Mouse (Mus musculus): ENCODE results near the gene Gm5089. TPM values are rescaled to one million over a fixed set of nuclear protein-coding genes. Genes with fewer than 3 reads are reported as not detected.

Gene Gm5089
- total and polyA plus RNA-seq, 3 experiments, result not detected

DNA sequence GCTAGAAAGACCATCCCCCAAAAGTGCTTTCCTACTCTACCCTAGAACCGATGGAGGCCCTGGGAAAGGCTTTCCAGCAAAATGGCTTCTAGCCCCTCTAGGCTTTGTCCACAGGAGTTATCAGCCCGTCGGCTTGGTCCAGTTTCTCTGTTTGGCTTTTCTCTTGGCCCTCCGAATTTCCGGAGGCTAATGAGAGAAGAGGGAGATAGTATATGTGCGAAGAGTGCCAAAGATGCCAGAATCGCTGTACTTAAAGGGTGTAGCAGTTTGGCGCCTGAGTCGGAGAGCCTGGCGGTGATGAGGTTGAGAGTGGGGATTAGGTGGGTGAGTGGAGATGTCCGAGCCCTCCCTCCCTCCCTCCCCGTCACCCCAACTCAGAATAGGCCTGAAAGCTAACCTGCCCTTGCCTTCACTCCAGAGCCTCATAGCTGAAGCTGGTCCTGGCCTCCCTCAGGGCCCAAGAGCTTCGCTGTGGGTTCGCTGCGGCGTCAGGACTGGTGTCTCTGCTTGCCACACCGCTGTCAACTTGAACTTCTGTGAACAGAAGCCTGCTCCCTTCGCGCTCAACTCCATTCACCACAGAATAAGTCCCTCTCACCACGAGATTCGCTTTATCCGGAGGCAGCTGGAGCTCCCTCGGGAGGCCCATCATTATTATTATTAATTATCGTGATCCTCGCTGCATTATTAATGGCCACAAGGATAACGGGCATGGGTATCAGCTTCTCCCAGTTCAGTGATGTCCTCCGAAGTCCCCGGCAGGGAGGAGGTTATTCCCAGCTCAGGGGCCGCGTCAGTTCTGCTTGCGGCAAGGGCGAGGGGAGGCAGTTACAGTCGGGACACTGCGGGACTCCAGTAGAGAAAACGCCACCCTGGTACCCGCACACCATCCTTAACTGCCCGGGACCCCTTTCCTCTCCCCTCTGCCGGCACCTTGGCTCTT lies 31.4 kb upstream of the Gm5089 start:
- Histone ChIP-seq H3K79me2 (ENCODE audit: control insufficient read depth, insufficient read depth, low read length, poor library complexity) (no peaks in the 10 kb centered on the region), H3K27ac (ENCODE audit: control insufficient read depth, low read depth, low read length) (no peak overlapping the region), H3K4me3 (ENCODE audit: control insufficient read depth in 1 of 2, insufficient read depth in 1 of 2, low read depth in 2 of 2, low read length in 2 of 2) (no peak overlapping the region), H3K27me3 (ENCODE audit: control insufficient read depth in 1 of 2, insufficient read depth in 2 of 2, low read length in 2 of 2) (no peaks in the 10 kb centered on the region), H3K9ac (ENCODE audit: control insufficient read depth, low read depth, low read length, poor library complexity, severe bottlenecking) (no peak overlapping the region), H3K36me3 (ENCODE audit: control insufficient read depth in 1 of 2, insufficient read depth in 2 of 2, low read length in 2 of 2) (no peaks in the 10 kb centered on the region), H3K4me1 (ENCODE audit: control insufficient read depth in 1 of 2, insufficient read depth in 2 of 2, low read length in 2 of 2) (no peaks in the 10 kb centered on the region), H3K9me3 (replicated peaks; ENCODE audit: insufficient read depth, low read length) (no peaks in the 10 kb centered on the region)
- DNase-seq (ENCODE audit: low read depth, low spot score), result no peak
- no peak for TF ChIP-seq ZMIZ1 (IDR thresholded peaks at IDR 0.05; ENCODE audit: low read depth, low read length)
- TF ChIP-seq RAD21 (IDR thresholded peaks at IDR 0.05; ENCODE audit: low read depth, low read length), result no peak
- TF ChIP-seq BHLHE40 (IDR thresholded peaks at IDR 0.05; ENCODE audit: borderline replicate concordance, low read depth, low read length), result no peak
- no peak for TF ChIP-seq NRF1 (IDR thresholded peaks at IDR 0.05; ENCODE audit: insufficient read depth, low read depth, low read length, poor library complexity, severe bottlenecking)
- no peak for TF ChIP-seq UBTF (IDR thresholded peaks at IDR 0.05; ENCODE audit: borderline replicate concordance, insufficient read depth, low read depth, low read length)
- no peak for TF ChIP-seq ZC3H11A (IDR thresholded peaks at IDR 0.05; ENCODE audit: low read depth, low read length)
- TF ChIP-seq SIN3A (IDR thresholded peaks at IDR 0.05; ENCODE audit: low read length), result no peak
- no peak for TF ChIP-seq MEF2A (IDR thresholded peaks at IDR 0.05; ENCODE audit: extremely low read depth, insufficient replicate concordance, low read depth, low read length, poor library complexity, severe bottlenecking)
- TF ChIP-seq JUND (IDR thresholded peaks at IDR 0.05; ENCODE audit: low read depth, low read length), result no peak
- TF ChIP-seq CHD2 (IDR thresholded peaks at IDR 0.05; ENCODE audit: low read length), result no peak
- TF ChIP-seq ZNF384 (IDR thresholded peaks at IDR 0.05; ENCODE audit: low read depth, low read length), result no peak
- TF ChIP-seq MYB (IDR thresholded peaks at IDR 0.05; ENCODE audit: low read depth, low read length), result no peak
- TF ChIP-seq CTCF (IDR thresholded peaks at IDR 0.05 in 2 of 3, conservative IDR thresholded peaks at IDR 0.05 in 1 of 3; ENCODE audit: control insufficient read depth in 1 of 3, insufficient read depth in 1 of 3, low read depth in 2 of 3, low read length in 3 of 3, poor library complexity in 1 of 3, severe bottlenecking in 1 of 3), result no peak

DNA sequence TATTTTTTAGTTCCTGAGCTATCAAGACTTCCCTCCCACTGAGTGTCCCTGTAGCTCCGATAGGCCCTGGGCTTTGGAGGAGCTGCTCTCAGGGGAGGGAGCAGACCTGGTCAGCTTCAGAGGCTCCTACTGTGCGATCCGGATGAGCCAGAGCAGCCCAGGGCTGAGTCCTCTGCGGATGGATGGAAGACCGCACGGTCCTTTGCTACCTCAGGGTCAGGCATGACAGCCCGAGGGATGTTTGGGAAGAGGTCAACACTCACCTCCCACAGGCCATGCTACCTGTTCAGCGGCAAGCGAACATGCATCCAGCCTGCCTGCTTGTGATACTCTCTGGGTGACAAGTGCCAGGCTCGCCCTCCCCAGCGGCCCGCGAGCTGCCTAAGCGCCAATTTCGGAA lies 30.3 kb upstream of the Gm5089 start:
- TF ChIP-seq CTCF (IDR thresholded peaks at IDR 0.05 in 2 of 3, conservative IDR thresholded peaks at IDR 0.05 in 1 of 3; ENCODE audit: control insufficient read depth in 1 of 3, insufficient read depth in 1 of 3, low read depth in 2 of 3, low read length in 3 of 3, poor library complexity in 1 of 3, severe bottlenecking in 1 of 3) (no peak), ELF1 (IDR thresholded peaks at IDR 0.05; ENCODE audit: low read depth, low read length) (no peak), CHD2 (IDR thresholded peaks at IDR 0.05; ENCODE audit: low read length) (no peak), UBTF (IDR thresholded peaks at IDR 0.05; ENCODE audit: borderline replicate concordance, insufficient read depth, low read depth, low read length) (no peak), POLR2A (IDR thresholded peaks at IDR 0.05; ENCODE audit: control insufficient read depth in 1 of 2, insufficient read depth in 1 of 2, low read depth in 1 of 2, low read length in 2 of 2, poor library complexity in 1 of 2) (no peak), ETS1 (IDR thresholded peaks at IDR 0.05; ENCODE audit: low read depth, low read length) (no peak), TAL1 (IDR thresholded peaks at IDR 0.05; ENCODE audit: low read length) (no peak), E2F4 (IDR thresholded peaks at IDR 0.05; ENCODE audit: borderline replicate concordance, low read depth, low read length) (no peak), NELFE (IDR thresholded peaks at IDR 0.05; ENCODE audit: low read depth, low read length) (no peak), EP300 (IDR thresholded peaks at IDR 0.05; ENCODE audit: low read depth in 1 of 2, low read length in 2 of 2) (no peak), NRF1 (IDR thresholded peaks at IDR 0.05; ENCODE audit: insufficient read depth, low read depth, low read length, poor library complexity, severe bottlenecking) (no peak), HCFC1 (IDR thresholded peaks at IDR 0.05; ENCODE audit: low read depth, low read length) (no peak), MAX (IDR thresholded peaks at IDR 0.05; ENCODE audit: low read length) (no peak), SMC3 (IDR thresholded peaks at IDR 0.05; ENCODE audit: low read depth, low read length) (no peak), MYC (IDR thresholded peaks at IDR 0.05; ENCODE audit: low read depth, low read length) (no peak), ZNF384 (IDR thresholded peaks at IDR 0.05; ENCODE audit: low read depth, low read length) (no peak), JUND (IDR thresholded peaks at IDR 0.05; ENCODE audit: low read depth, low read length) (no peak), ZC3H11A (IDR thresholded peaks at IDR 0.05; ENCODE audit: low read depth, low read length) (no peak), KAT2A (conservative IDR thresholded peaks at IDR 0.05; ENCODE audit: low read depth, low read length) (no peak)
- no peak overlapping the region for H3K9ac ChIP-seq (ENCODE audit: control insufficient read depth, low read depth, low read length, poor library complexity, severe bottlenecking)
- no peak overlapping the region for H3K4me3 ChIP-seq (ENCODE audit: control insufficient read depth in 1 of 2, insufficient read depth in 1 of 2, low read depth in 2 of 2, low read length in 2 of 2)
- H3K36me3 ChIP-seq (ENCODE audit: control insufficient read depth in 1 of 2, insufficient read depth in 2 of 2, low read length in 2 of 2), result no peaks in the 10 kb centered on the region
- no peaks in the 10 kb centered on the region for H3K27me3 ChIP-seq (ENCODE audit: control insufficient read depth in 1 of 2, insufficient read depth in 2 of 2, low read length in 2 of 2)
- no peak overlapping the region for H3K27ac ChIP-seq (ENCODE audit: control insufficient read depth, low read depth, low read length)
- no peaks in the 10 kb centered on the region for H3K4me1 ChIP-seq (ENCODE audit: control insufficient read depth in 1 of 2, insufficient read depth in 2 of 2, low read length in 2 of 2)
- no peaks in the 10 kb centered on the region for H3K9me3 ChIP-seq (replicated peaks; ENCODE audit: insufficient read depth, low read length)
- DNase-seq (ENCODE audit: low read depth, low spot score), result no peak
- no peaks in the 10 kb centered on the region for H3K79me2 ChIP-seq (ENCODE audit: control insufficient read depth, insufficient read depth, low read length, poor library complexity)
